Mouse (Mus musculus) embryonic fibroblast, embryonic 13.5 days (primary cell): ENCODE measurements around the gene Dlg2.

Source experiments
- CTCF ChIP-seq: IDR thresholded peaks from 2 replicates; pipeline ENCODE4 v1.5.1; 2011; ENCODE audit warnings: mild to moderate bottlenecking, control low read depth, low read length, moderate library complexity, borderline replicate concordance; ENCODE audit not compliant: insufficient read depth
- POLR2A ChIP-seq: IDR thresholded peaks from 2 replicates; pipeline ENCODE4 v1.6.1; 2011; ENCODE audit warnings: low read depth, mild to moderate bottlenecking, control low read depth, low read length, moderate library complexity

GRCm38 (mm10) chr7:92292918-92293518 lies 1816.5 kb downstream of the Dlg2 start:
- TF ChIP-seq CTCF (no peak), POLR2A (no peak)
